Mouse (Mus musculus) forebrain, embryonic 16.5 days (tissue): Measurements from ENCODE around the gene Shb. TPM values are rescaled to one million over a fixed set of nuclear protein-coding genes. Genes with fewer than 3 reads are reported as not detected.
A peak's percentile ranks its signal among the peaks of the same experiment; 100 is the strongest.

ENCODE experiments used
- ATAC-seq: fragments of 200-750 bp; cut with Nextera tagmentation; 2 replicates; pipeline ENCODE4 v1.8.0; 2017; ENCODE audit warnings: mild to moderate bottlenecking, moderate library complexity
- H3K27ac ChIP-seq: fragments of 300-500 bp; sonication (generic); 2 replicates; pipeline ENCODE4 v1.5.1; 2014; ENCODE audit warnings: low read length, control low read depth
- H3K27me3 ChIP-seq: fragments of 300-500 bp; sonication (generic); replicated peaks from 2 replicates; pipeline ENCODE4 v1.6.1; 2014; ENCODE audit warnings: low read length; ENCODE audit not compliant: control insufficient read depth, insufficient read depth
- H3K36me3 ChIP-seq: fragments of 300-500 bp; sonication (generic); 2 replicates; pipeline ENCODE4 v1.6.1; 2014; ENCODE audit not compliant: control insufficient read depth, insufficient read depth
- H3K4me1 ChIP-seq: fragments of 300-500 bp; sonication (generic); replicated peaks from 2 replicates; pipeline ENCODE4 v1.6.1; 2014; ENCODE audit warnings: low read length; ENCODE audit not compliant: control insufficient read depth, insufficient read depth
- H3K4me2 ChIP-seq: fragments of 300-500 bp; sonication (generic); 2 replicates; pipeline ENCODE4 v1.6.1; 2014; ENCODE audit warnings: mild to moderate bottlenecking, low read length, control low read depth
- H3K4me3 ChIP-seq: fragments of 300-500 bp; sonication (generic); replicated peaks from 2 replicates; pipeline ENCODE4 v1.5.1; 2014; ENCODE audit warnings: mild to moderate bottlenecking, low read length, control low read depth
- H3K9ac ChIP-seq: fragments of 300-500 bp; sonication (generic); replicated peaks from 2 replicates; pipeline ENCODE4 v1.6.1; 2014; ENCODE audit warnings: low read depth, low read length, control low read depth
- H3K9me3 ChIP-seq: fragments of 300-500 bp; sonication (generic); 2 replicates; pipeline ENCODE4 v1.6.1; 2016; ENCODE audit warnings: low read length; ENCODE audit not compliant: control insufficient read depth
- WGBS: fragments of 180-500 bp; shearing (Covaris S2); extraction: QIAGEN DNeasy Blood & Tissue Kit; methylation state at CpG from one replicate; pipeline ENCODE4 v1.1.7; 2014; 5-methylcytosine and 5-hydroxymethylcytosine counted together
- polyA plus RNA-seq: library from polyadenylated mRNA; unstranded; fragments of >200 nt; fragmentation: Nextera tagmentation; extraction: Ambion mirVana; gene quantifications from 2 replicates; pipeline ENCODE4 v1.2.1, GENCODE M21; 2015

Shb gene
- polyA plus RNA-seq, 1 experiment from 2014 or later, result 5.8 TPM

DNA sequence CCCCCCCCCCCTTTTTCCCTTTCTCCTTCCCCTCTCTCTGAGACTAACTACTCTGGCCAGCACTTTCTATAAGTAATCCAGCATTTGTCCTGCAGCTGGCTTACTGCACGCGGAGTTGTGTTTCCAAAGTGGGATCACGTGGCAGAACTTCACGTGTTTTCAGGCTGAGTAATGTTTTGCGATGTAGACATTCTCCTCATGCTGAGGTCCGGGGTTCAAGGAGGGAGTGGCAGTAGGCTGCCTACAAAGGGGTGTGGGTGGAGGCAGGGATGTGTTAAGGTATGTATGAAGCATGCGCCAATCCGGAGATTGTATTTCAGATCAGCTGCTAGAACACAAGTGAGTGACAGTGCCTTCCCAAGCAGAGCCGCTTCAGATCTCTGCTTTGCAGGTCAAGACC, 72.9 kb downstream of the Shb start:
- H3K4me2 ChIP-seq, result no peak overlapping the region
- no peaks in the 10 kb centered on the region for H3K9me3 ChIP-seq
- no peak overlapping the region for H3K4me3 ChIP-seq
- no peak for ATAC-seq
- 84% methylated on average over 9 of the region's 9 CpGs for WGBS
- H3K9ac ChIP-seq, result no peak overlapping the region
- H3K4me1 ChIP-seq, result peaks cover 13% of the 10 kb centered on the region
- no peak overlapping the region for H3K27ac ChIP-seq
- no peaks in the 10 kb centered on the region for H3K27me3 ChIP-seq
- H3K36me3 ChIP-seq, result 0 out of 2 replicates have a peak, but pooled peaks cover 2% of the 10 kb centered on the region

GRCm38 (mm10) chr4:45457543-45457942, 74.7 kb downstream of the Shb start:
- Histone ChIP-seq H3K9ac (no peak overlapping the region), H3K27me3 (no peaks in the 10 kb centered on the region), H3K9me3 (no peaks in the 10 kb centered on the region), H3K4me2 (no peak overlapping the region), H3K27ac (no peak overlapping the region), H3K4me3 (no peak overlapping the region), H3K36me3 (0 out of 2 replicates have a peak, but pooled peaks cover 2% of the 10 kb centered on the region), H3K4me1 (peaks cover 16% of the 10 kb centered on the region)
- WGBS, result 98% methylated on average over 2 of the region's 2 CpGs
- no peak for ATAC-seq

DNA sequence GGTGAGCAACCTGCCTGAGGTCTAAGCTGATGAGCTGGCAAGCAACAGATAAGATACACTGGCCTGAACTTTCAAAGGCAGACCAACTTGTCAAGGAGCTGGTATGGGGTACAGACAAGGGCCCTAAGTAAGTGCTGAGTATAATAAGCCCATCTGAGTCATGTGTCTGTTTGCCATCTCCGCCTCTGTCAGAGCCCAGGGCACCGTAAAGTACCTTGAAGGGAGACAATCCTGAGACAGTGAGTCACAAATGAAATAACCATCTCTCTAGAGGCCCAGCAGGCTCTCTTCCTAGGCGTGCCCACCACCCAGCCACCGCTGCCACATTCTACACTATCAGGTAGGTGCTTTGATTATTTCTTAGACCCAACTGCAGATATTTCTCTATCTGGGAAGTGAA, 77.3 kb downstream of the Shb start:
- Histone ChIP-seq H3K27me3 (no peaks in the 10 kb centered on the region), H3K27ac (no peak overlapping the region), H3K4me3 (no peak overlapping the region), H3K4me2 (no peak overlapping the region), H3K36me3 (0 out of 2 replicates have a peak, but pooled peaks cover 2% of the 10 kb centered on the region), H3K4me1 (peaks cover 13% of the 10 kb centered on the region), H3K9ac (no peak overlapping the region), H3K9me3 (no peaks in the 10 kb centered on the region)
- 85% methylated on average over 4 of the region's 4 CpGs for WGBS
- ATAC-seq, result no peak

DNA sequence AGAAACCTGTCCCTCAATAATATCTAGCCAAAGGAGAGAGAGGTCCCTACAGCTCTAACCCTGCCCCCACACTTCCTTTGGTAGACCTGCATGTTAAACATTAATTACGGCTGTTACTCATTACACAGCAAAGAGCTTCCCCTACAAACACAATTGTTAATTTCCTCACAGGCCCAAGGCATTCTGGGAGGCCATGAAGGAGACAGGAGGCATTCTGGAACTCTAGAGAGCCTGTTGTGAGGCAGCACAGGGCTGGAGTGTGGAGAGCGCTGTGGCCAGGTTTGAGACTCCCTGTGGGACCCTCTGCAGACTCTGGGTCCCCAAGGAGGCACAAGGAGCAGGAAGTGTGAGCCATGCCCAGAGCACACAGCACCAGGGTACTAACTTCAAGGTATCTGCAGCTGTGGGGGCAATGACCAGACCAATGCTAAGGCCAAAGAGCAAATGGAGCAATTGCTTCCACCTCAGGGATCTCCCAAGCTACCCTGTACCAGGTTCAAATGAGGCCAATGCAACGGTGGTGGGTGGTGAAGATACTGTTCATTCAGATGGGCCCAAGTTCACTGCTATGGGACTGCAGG, 78.9 kb downstream of the Shb start:
- no peak for ATAC-seq
- 63% methylated on average over 3 of the region's 3 CpGs for WGBS

DNA sequence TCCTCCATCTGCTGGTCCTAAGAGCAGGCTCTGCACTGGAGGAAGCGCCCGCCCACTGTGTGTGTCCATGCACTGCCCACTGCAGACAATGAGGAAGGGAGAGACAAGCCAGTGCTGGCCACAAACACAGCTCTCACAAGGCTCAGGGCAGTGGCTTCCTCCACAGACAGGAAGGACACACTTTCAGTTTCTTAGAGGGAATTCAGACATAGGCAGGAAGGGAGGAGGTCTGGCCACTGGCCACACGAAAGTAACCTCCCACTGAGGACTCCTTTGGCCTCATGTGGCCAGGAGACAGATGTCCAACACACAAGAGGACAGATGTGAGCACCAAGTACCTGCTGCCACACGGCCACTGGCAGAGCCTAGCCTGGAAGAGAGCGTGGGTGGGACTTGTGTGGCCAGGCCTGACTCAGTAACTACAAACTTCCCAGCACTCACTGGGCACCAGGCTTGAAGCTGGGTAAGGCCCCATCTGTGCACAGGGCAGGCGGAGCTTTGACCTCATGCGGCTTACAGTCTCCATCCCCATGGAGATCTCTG, 79.6 kb downstream of the Shb start:
- no peaks in the 10 kb centered on the region for H3K27me3 ChIP-seq
- H3K36me3 ChIP-seq, result 0 out of 2 replicates have a peak, but pooled peaks cover 2% of the 10 kb centered on the region
- ATAC-seq, result no peak
- no peak overlapping the region for H3K27ac ChIP-seq
- H3K9me3 ChIP-seq, result no peaks in the 10 kb centered on the region
- H3K9ac ChIP-seq, result no peak overlapping the region
- peaks cover 27% of the 10 kb centered on the region for H3K4me1 ChIP-seq
- 76% methylated on average over 7 of the region's 7 CpGs for WGBS
- H3K4me3 ChIP-seq, result no peak overlapping the region
- H3K4me2 ChIP-seq, result no peak overlapping the region

More for the DNA sequence above, 78.9 kb downstream of the Shb start:
- peaks cover 27% of the 10 kb centered on the region for H3K4me1 ChIP-seq
- no peak overlapping the region for H3K4me3 ChIP-seq
- H3K27me3 ChIP-seq, result no peaks in the 10 kb centered on the region
- no peak overlapping the region for H3K9ac ChIP-seq
- no peak overlapping the region for H3K4me2 ChIP-seq
- no peak overlapping the region for H3K27ac ChIP-seq
- 0 out of 2 replicates have a peak, but pooled peaks cover 2% of the 10 kb centered on the region for H3K36me3 ChIP-seq
- no peaks in the 10 kb centered on the region for H3K9me3 ChIP-seq

GRCm38 (mm10) chr4:45449012-45449411, 83.3 kb downstream of the Shb start:
- no peak overlapping the region for H3K9ac ChIP-seq
- no peaks in the 10 kb centered on the region; the same call in 1 of the 2 replicates for H3K36me3 ChIP-seq
- no peak overlapping the region for H3K27ac ChIP-seq
- WGBS, result 13% methylated on average over 5 of the region's 5 CpGs
- no peak overlapping the region for H3K4me3 ChIP-seq
- peak; percentile 35; the same call in 1 of the 2 replicates for ATAC-seq
- no peaks in the 10 kb centered on the region for H3K27me3 ChIP-seq
- no peak overlapping the region; the same call in 1 of the 2 replicates for H3K4me2 ChIP-seq
- no peaks in the 10 kb centered on the region for H3K9me3 ChIP-seq
- H3K4me1 ChIP-seq, result peaks cover 24% of the 10 kb centered on the region

- Histone ChIP-seq H3K4me3 (no peak overlapping the region), H3K27ac (no peak overlapping the region), H3K36me3 (no peaks in the 10 kb centered on the region; the same call in 1 of the 2 replicates), H3K27me3 (no peaks in the 10 kb centered on the region), H3K4me2 (no peak overlapping the region), H3K4me1 (peaks cover 24% of the 10 kb centered on the region), H3K9me3 (no peaks in the 10 kb centered on the region), H3K9ac (no peak overlapping the region)
- WGBS, result 79% methylated on average over 7 of the region's 7 CpGs
- 0 out of 2 replicates have a peak, but pooled peaks have one; percentile 24 for ATAC-seq
These were observed 83.8 kb downstream of the Shb start for GRCm38 (mm10) chr4:45448481-45448880.

- ATAC-seq, result no peak
- H3K9ac ChIP-seq, result no peak overlapping the region
- H3K4me1 ChIP-seq, result peaks cover 21% of the 10 kb centered on the region
- H3K27me3 ChIP-seq, result no peaks in the 10 kb centered on the region
- no peak overlapping the region for H3K4me3 ChIP-seq
- no peak overlapping the region for H3K4me2 ChIP-seq
- no peaks in the 10 kb centered on the region for H3K9me3 ChIP-seq
- H3K27ac ChIP-seq, result no peak overlapping the region
- H3K36me3 ChIP-seq, result no peaks in the 10 kb centered on the region; the same call in 1 of the 2 replicates
- WGBS, result 92% methylated on average over 5 of the region's 5 CpGs
These were observed 85.1 kb downstream of the Shb start for GRCm38 (mm10) chr4:45447196-45447595.

GRCm38 (mm10) chr4:45445235-45445634, 87.0 kb downstream of the Shb start:
- H3K9me3 ChIP-seq, result no peaks in the 10 kb centered on the region
- peaks cover 15% of the 10 kb centered on the region for H3K4me1 ChIP-seq
- 64% methylated on average over 3 of the region's 3 CpGs for WGBS
- no peak overlapping the region for H3K9ac ChIP-seq
- H3K36me3 ChIP-seq, result no peaks in the 10 kb centered on the region; the same call in 1 of the 2 replicates
- no peak overlapping the region for H3K4me2 ChIP-seq
- H3K27me3 ChIP-seq, result no peaks in the 10 kb centered on the region
- H3K4me3 ChIP-seq, result no peak overlapping the region
- no peak overlapping the region for H3K27ac ChIP-seq
- no peak for ATAC-seq
